Mouse (Mus musculus): ENCODE measurements around the gene Dgkq. TPM values are rescaled to one million over a fixed set of nuclear protein-coding genes. Genes with fewer than 3 reads are reported as not detected.

Gene Dgkq
- 35.9 TPM for polyA plus RNA-seq (2014; fragmentation: Illumina TruSeq; extraction: RNeasy Lipid Tissue Mini Kit (QIAGEN cat#74804); ENCODE audit: low replicate concordance)

DNA sequence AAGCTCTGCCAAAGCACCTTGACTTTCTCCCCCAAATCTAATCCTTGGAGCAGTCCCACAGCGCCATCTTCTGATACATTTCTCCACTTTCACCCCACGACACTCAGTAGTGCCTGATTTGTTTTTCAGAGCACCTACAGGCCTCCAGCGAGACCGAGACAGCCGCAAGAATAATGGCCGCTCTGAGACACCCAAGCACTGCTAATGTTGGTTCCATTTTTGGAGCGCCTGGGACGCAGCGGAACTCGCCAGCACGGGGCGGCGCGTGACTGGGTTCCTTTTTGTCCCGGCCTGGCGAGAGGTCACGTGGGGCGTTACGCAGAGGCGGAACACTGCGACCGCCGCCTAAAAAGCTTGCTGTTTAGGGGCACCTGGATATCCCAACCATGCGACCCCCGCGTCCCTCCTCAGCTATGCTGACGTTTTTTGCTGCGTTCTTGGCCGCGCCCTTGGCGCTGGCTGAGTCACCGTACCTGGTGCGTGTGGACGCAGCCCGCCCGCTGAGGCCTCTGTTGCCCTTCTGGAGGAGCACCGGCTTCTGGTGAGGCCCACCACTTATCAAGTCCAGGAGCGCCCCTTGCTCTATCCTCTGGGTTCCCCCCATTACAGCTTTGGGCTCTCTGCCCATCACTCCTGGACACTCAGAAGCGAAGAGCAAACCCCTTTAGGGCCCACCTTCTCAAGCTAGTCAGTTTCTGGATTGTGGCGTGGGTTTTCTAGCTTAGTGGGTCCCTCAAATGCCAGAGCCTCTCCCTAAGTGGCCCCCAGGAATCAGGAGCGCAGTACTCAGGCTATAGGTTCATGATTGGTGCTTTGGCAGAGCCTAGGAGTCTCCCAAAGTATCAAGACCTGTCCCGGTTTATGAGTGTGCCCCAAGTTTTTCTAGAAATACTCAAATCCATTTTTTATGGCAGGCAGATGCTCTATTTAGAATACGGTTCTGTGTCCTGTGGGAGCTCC, at the start of gene Dgkq:
TSS of gene Dgkq (minus strand) at position 696 of the 960 bp plus-strand sequence.

DNA sequence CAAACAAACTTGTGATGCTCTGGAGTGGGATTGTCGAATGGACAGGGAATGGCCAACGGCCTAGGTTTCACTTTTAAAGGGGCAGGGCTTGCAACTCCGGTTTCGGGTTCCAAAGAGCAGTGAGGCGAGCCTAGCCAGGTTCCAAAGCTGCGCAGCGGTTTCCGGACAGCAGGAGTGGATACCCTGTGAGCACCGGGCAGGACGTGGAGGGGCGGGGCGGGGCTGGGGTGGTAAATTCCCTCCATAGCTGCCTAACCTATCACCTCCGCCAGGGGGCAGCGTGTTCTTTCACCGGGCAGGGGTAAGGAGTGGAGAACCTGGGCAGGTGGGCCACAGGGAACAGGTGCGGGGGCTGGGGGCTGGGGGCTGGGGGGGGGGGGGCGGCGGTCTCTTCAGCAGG, 22.8 kb upstream of the Dgkq start, which contains the start of gene Fgfrl1:
TSS of gene Fgfrl1 (plus strand) at position 112 of the 400 bp plus-strand sequence.

DNA sequence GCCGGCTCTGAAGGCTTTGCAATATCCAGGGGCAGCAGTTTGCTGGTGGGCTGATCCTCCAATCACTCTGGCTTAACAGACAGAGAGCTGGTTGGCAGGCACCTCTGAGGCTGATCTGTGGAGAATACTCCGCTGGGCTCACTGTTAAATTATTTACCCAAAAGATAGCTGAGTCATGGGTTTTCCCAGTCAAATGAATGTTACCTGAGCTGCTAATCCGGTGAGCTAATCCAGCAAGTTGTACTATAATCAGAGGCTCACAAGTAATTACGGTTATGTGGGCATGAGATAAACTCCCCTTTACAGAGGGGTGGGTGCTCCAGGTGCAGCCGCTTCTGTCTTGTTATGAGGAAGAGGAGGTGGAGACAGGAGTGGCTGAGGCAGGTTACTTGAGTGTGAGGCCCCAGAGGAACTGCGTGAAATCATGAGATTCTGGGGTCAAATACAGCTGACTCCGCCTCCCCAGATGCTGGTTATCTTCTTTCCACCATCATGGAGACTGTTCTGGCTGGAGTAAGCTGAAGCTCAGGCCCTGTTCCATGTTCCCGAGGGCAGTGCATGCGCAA, 5.9 kb upstream of the Dgkq start, which contains the start of gene Slc26a1:
TSS of gene Slc26a1 (minus strand) at position 319 of the 566 bp plus-strand sequence.

DNA sequence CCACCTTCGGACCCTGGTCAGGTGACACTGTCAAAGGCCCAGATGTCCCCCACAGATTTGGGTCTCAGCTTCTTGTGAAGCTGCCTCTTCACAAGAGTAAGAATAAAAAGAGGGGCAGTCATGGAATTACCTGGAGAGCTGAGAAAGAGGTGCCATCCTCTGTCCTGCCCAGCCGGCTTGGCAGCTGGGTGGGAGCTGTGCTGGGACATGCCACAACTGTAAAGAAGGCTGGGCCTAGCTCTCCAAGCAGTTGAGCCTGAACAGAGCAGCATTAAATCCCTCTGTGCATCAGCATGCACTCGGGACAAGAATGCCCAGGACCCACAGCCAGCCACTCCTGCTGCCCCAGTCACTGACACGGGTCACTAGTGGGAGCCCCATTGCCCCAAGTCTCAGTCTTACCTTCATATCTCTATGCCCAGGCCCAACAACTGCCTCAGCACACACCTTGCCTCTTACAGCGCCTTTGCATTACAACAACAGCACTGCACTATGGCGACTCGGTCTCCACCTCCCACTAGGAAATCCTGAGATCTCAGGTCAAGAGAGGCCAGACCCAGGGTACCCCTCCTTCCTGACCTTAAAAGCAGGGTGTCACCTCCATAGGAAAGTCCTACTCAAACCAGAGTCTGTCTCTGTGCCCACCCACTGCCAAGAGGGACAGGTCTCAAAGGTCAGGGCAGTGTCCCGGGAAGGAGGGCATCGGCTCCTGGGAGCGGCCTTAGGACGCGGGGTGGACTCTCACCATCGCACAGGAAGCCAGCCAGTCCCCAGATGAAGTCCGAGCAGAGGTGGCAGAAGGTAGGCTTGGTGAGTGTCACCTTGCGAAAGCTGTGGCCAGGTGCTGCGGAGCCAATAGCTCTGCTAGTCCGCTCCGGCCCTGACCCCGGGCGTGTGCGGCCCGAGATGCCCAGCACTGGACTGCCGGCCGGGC, 9.5 kb downstream of the Dgkq start, which contains the start of gene Idua:
TSS of gene Idua (plus strand) at position 634 of the 934 bp plus-strand sequence.

GRCm38 (mm10) chr5:108629634-108630483, 39.6 kb downstream of the Dgkq start, which contains the start of the genes Gak and Tmem175:
Gak (minus strand) TSS chr5:108629755.
Tmem175 (plus strand) TSS chr5:108629770.

Other genes with a start within 250 kb of the Dgkq start
- 69.8 TPM for gene Atp5k, start 235.2 kb downstream of the Dgkq start, polyA plus RNA-seq (2014; fragmentation: Illumina TruSeq; extraction: RNeasy Lipid Tissue Mini Kit (QIAGEN cat#74804); ENCODE audit: low replicate concordance)
- 0.74 TPM for gene Mfsd7a, start 220.8 kb downstream of the Dgkq start, polyA plus RNA-seq (2014; fragmentation: Illumina TruSeq; extraction: RNeasy Lipid Tissue Mini Kit (QIAGEN cat#74804); ENCODE audit: low replicate concordance)
- 35.9 TPM for gene Pcgf3, start 208.4 kb downstream of the Dgkq start, polyA plus RNA-seq (2014; fragmentation: Illumina TruSeq; extraction: RNeasy Lipid Tissue Mini Kit (QIAGEN cat#74804); ENCODE audit: low replicate concordance)
- gene Cplx1, start 119.6 kb downstream of the Dgkq start, polyA plus RNA-seq (2014; fragmentation: Illumina TruSeq; extraction: RNeasy Lipid Tissue Mini Kit (QIAGEN cat#74804); ENCODE audit: low replicate concordance), result 0.30 TPM
- 82.2 TPM for gene Gak, start 39.9 kb downstream of the Dgkq start, polyA plus RNA-seq (2014; fragmentation: Illumina TruSeq; extraction: RNeasy Lipid Tissue Mini Kit (QIAGEN cat#74804); ENCODE audit: low replicate concordance)
- gene Tmem175, start 39.9 kb downstream of the Dgkq start, polyA plus RNA-seq (2014; fragmentation: Illumina TruSeq; extraction: RNeasy Lipid Tissue Mini Kit (QIAGEN cat#74804); ENCODE audit: low replicate concordance), result 14.5 TPM
- gene Idua, start 9.3 kb downstream of the Dgkq start, polyA plus RNA-seq (2014; fragmentation: Illumina TruSeq; extraction: RNeasy Lipid Tissue Mini Kit (QIAGEN cat#74804); ENCODE audit: low replicate concordance), result 6.4 TPM
- gene Slc26a1, start 5.9 kb upstream of the Dgkq start, polyA plus RNA-seq (2014; fragmentation: Illumina TruSeq; extraction: RNeasy Lipid Tissue Mini Kit (QIAGEN cat#74804); ENCODE audit: low replicate concordance), result not detected
- 1.0 TPM for gene Fgfrl1, start 22.7 kb upstream of the Dgkq start, polyA plus RNA-seq (2014; fragmentation: Illumina TruSeq; extraction: RNeasy Lipid Tissue Mini Kit (QIAGEN cat#74804); ENCODE audit: low replicate concordance)
- not detected for gene Rnf212, start 105.3 kb upstream of the Dgkq start, polyA plus RNA-seq (2014; fragmentation: Illumina TruSeq; extraction: RNeasy Lipid Tissue Mini Kit (QIAGEN cat#74804); ENCODE audit: low replicate concordance)
- 26.5 TPM for gene Tmed11, start 125.7 kb upstream of the Dgkq start, polyA plus RNA-seq (2014; fragmentation: Illumina TruSeq; extraction: RNeasy Lipid Tissue Mini Kit (QIAGEN cat#74804); ENCODE audit: low replicate concordance)
- not detected for gene Vmn2r8, start 139.2 kb upstream of the Dgkq start, polyA plus RNA-seq (2014; fragmentation: Illumina TruSeq; extraction: RNeasy Lipid Tissue Mini Kit (QIAGEN cat#74804); ENCODE audit: low replicate concordance)
- not detected for gene Vmn2r9, start 182.9 kb upstream of the Dgkq start, polyA plus RNA-seq (2014; fragmentation: Illumina TruSeq; extraction: RNeasy Lipid Tissue Mini Kit (QIAGEN cat#74804); ENCODE audit: low replicate concordance)

Data from small intestine, adult 10 weeks (tissue).